8 mouse cellular contexts compared by ENCODE assay signal in the genomic region with DNA sequence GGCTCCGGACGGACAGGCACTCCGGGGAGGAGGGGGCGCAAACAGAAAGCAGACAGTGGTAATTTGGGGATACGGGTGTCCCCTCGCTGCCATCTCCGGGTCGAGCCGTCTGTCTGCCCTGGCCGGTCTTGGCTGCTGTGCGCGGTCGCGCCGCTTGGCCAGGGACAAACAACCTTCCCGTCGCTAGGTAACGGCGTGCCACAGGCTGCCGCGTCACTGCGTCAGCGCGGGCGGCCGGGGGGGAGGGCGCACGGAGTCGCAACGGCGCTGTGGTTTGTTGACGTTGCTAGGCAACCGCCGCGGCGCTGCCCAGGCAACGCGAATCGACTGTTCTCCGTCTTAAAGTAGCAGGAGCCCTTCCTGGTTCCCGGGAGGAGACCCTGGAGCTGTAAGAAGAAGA. TPM values are rescaled to one million over a fixed set of nuclear protein-coding genes. Genes with fewer than 3 reads are reported as not detected.
DNase-seq lines count a peak whose midpoint lies in the region; ATAC-seq and TF ChIP-seq lines count a peak whose summit lies in the region.

No protein-coding gene starts in this region.

- DNase-seq in brain, adult 2 months (ENCODE audit: low read depth, low spot score) = peak; percentile 98
- peak; percentile 98 for DNase-seq in heart, embryonic 10.5 days (ENCODE audit: low spot score)
- peak; percentile 89 for DNase-seq in liver
- peak; percentile 90 to 95 for DNase-seq in monocyte, adult 2 months (ENCODE audit: low read depth in 1 of 2, low spot score in 2 of 2)
- DNase-seq in spleen, postnatal 14 days (ENCODE audit: low spot score in 2 of 2) = peak; percentile 69 to 85

- H3K79me3 ChIP-seq in C2C12 (ENCODE audit: low read depth) = no peaks in the 10 kb centered on the region

- no peaks in the 10 kb centered on the region for H3K79me2 ChIP-seq in C2C12 (ENCODE audit: control insufficient read depth, insufficient read depth)

- H3K27ac ChIP-seq in embryonic fibroblast, embryonic 13.5 days (ENCODE audit: insufficient read depth, low read length) = no peak overlapping the region
- H3K27ac ChIP-seq in heart, embryonic 10.5 days = peak overlapping the region; percentile 83
- no peak overlapping the region for H3K27ac ChIP-seq in kidney, embryonic 14.5 days (ENCODE audit: low read depth, low read length)

- no peaks in the 10 kb centered on the region for H3K27me3 ChIP-seq in C2C12 (ENCODE audit: control insufficient read depth, insufficient read depth, insufficient read length)
- H3K27me3 ChIP-seq in heart, embryonic 10.5 days (ENCODE audit: insufficient read depth, poor library complexity, severe bottlenecking) = peaks cover 36% of the 10 kb centered on the region
- peaks cover 10% of the 10 kb centered on the region; the same call in 1 of the 2 replicates for H3K27me3 ChIP-seq in kidney, embryonic 14.5 days (ENCODE audit: control insufficient read depth, insufficient read depth, low read length)

- ATAC-seq in kidney, embryonic 14.5 days (ENCODE audit: low FRiP score, low TSS enrichment) = peak; percentile 94

- no peak for TF ChIP-seq POLR2A in embryonic fibroblast, embryonic 13.5 days (IDR thresholded peaks at IDR 0.05; ENCODE audit: low read depth, low read length)

- peak overlapping the region; percentile 56 for H3K9ac ChIP-seq in kidney, embryonic 14.5 days (ENCODE audit: low read depth, low read length)

- no peak for TF ChIP-seq CTCF in C2C12 (IDR thresholded peaks at IDR 0.05; ENCODE audit: control insufficient read depth, insufficient read depth, insufficient read length)
- no peak for TF ChIP-seq CTCF in embryonic fibroblast, embryonic 13.5 days (IDR thresholded peaks at IDR 0.05; ENCODE audit: borderline replicate concordance, insufficient read depth, low read length)

- H3ac ChIP-seq in C2C12 (ENCODE audit: control insufficient read depth, insufficient read length, low read depth) = peak overlapping the region; percentile 31

- H3K36me3 ChIP-seq in C2C12 (ENCODE audit: control insufficient read depth, insufficient read depth) = no peaks in the 10 kb centered on the region
- no peaks in the 10 kb centered on the region for H3K36me3 ChIP-seq in heart, embryonic 10.5 days
- H3K36me3 ChIP-seq in kidney, embryonic 14.5 days (ENCODE audit: control insufficient read depth, insufficient read depth, low read length) = no peaks in the 10 kb centered on the region

- peaks cover 10% of the 10 kb centered on the region for H3K4me1 ChIP-seq in embryonic fibroblast, embryonic 13.5 days (ENCODE audit: control insufficient read depth, insufficient read depth, low read length)
- peaks cover 36% of the 10 kb centered on the region for H3K4me1 ChIP-seq in heart, embryonic 10.5 days
- 0 out of 2 replicates have a peak, but pooled peaks cover 4% of the 10 kb centered on the region for H3K4me1 ChIP-seq in kidney, embryonic 14.5 days (ENCODE audit: control insufficient read depth, insufficient read depth, low read length)

- peak overlapping the region; percentile 65 for H3K4me2 ChIP-seq in kidney, embryonic 14.5 days (replicated peaks; ENCODE audit: low read depth, low read length)

- H3K9me3 ChIP-seq in heart, embryonic 10.5 days = no peaks in the 10 kb centered on the region
- no peaks in the 10 kb centered on the region for H3K9me3 ChIP-seq in kidney, embryonic 14.5 days (ENCODE audit: control insufficient read depth, low read length)

- under 1% methylated on average over 41 of the region's 41 CpGs for WGBS in heart, embryonic 10.5 days
- under 1% methylated on average over 40 of the region's 41 CpGs for WGBS in kidney, embryonic 14.5 days

- peak overlapping the region; percentile 21 for H3K4me3 ChIP-seq in C2C12 (ENCODE audit: insufficient read depth, poor library complexity, severe bottlenecking)
- peak overlapping the region; percentile 32 for H3K4me3 ChIP-seq in embryonic fibroblast, embryonic 13.5 days (ENCODE audit: insufficient read depth, low read length)
- H3K4me3 ChIP-seq in heart, embryonic 10.5 days = peak overlapping the region; percentile 60
- H3K4me3 ChIP-seq in kidney, embryonic 14.5 days (ENCODE audit: low read length) = peak overlapping the region; percentile 36

TF ChIP-seq in C2C12, 6 proteins besides CTCF, POLR2A, EP300 and RAD21:
- no peak for TF ChIP-seq MAX (IDR thresholded peaks at IDR 0.05)
- no peak for TF ChIP-seq CEBPB (IDR thresholded peaks at IDR 0.05; ENCODE audit: low read depth)
- no peak for TF ChIP-seq FOSL1 (IDR thresholded peaks at IDR 0.05; ENCODE audit: insufficient read depth, low read length, poor library complexity, severe bottlenecking)
- no peak for TF ChIP-seq USF1 (IDR thresholded peaks at IDR 0.05; ENCODE audit: low read depth)
- TF ChIP-seq MYOD1 (IDR thresholded peaks at IDR 0.05; ENCODE audit: control insufficient read depth, insufficient read length, low read depth) = no peak
- no peak for TF ChIP-seq MYOG (IDR thresholded peaks at IDR 0.05; ENCODE audit: control insufficient read depth, extremely low read depth, insufficient read length)

RNA-seq across cellular contexts. Expression of a gene that starts 10.1 kb away (rescaled TPM):
- polyA plus RNA-seq in C2C12 (2012; fragmentation: generic; extraction: Trizol) = 1.4 TPM
- polyA plus RNA-seq in embryonic fibroblast, embryonic 13.5 days (2011; ENCODE audit: insufficient read length, low read depth, missing spikeins) = 2.1 and 2.7 TPM in 2 replicates
- polyA plus RNA-seq in heart, embryonic 10.5 days (2016; fragmentation: Nextera tagmentation; extraction: Ambion mirVana) = 0.24 and 0.27 TPM in 2 replicates
- polyA plus RNA-seq in kidney, embryonic 14.5 days (2014; fragmentation: Nextera tagmentation; extraction: Ambion mirVana) = 0.14 and 0.20 TPM in 2 replicates

RNA-seq across cellular contexts. Expression of a gene that starts 24.7 kb away (rescaled TPM):
- polyA plus RNA-seq in C2C12 (2012; fragmentation: generic; extraction: Trizol) = 151 TPM
- polyA plus RNA-seq in embryonic fibroblast, embryonic 13.5 days (2011; ENCODE audit: insufficient read length, low read depth, missing spikeins) = 44.9 and 52.2 TPM in 2 replicates
- polyA plus RNA-seq in heart, embryonic 10.5 days (2016; fragmentation: Nextera tagmentation; extraction: Ambion mirVana) = 74.0 and 84.2 TPM in 2 replicates
- 95.2 and 102 TPM in 2 replicates for polyA plus RNA-seq in kidney, embryonic 14.5 days (2014; fragmentation: Nextera tagmentation; extraction: Ambion mirVana)

RNA-seq across cellular contexts. Expression of a gene that starts 37.5 kb away (rescaled TPM):
- 107 TPM for polyA plus RNA-seq in C2C12 (2012; fragmentation: generic; extraction: Trizol)
- polyA plus RNA-seq in embryonic fibroblast, embryonic 13.5 days (2011; ENCODE audit: insufficient read length, low read depth, missing spikeins) = 6.8 and 7.8 TPM in 2 replicates
- 22.4 and 26.0 TPM in 2 replicates for polyA plus RNA-seq in heart, embryonic 10.5 days (2016; fragmentation: Nextera tagmentation; extraction: Ambion mirVana)
- polyA plus RNA-seq in kidney, embryonic 14.5 days (2014; fragmentation: Nextera tagmentation; extraction: Ambion mirVana) = 5.4 and 5.7 TPM in 2 replicates

RNA-seq across cellular contexts. Expression of a gene that starts 39.4 kb away (rescaled TPM):
- polyA plus RNA-seq in C2C12 (2012; fragmentation: generic; extraction: Trizol) = 25.6 TPM
- polyA plus RNA-seq in embryonic fibroblast, embryonic 13.5 days (2011; ENCODE audit: insufficient read length, low read depth, missing spikeins) = 13.3 and 13.4 TPM in 2 replicates
- polyA plus RNA-seq in heart, embryonic 10.5 days (2016; fragmentation: Nextera tagmentation; extraction: Ambion mirVana) = 23.2 and 27.8 TPM in 2 replicates
- polyA plus RNA-seq in kidney, embryonic 14.5 days (2014; fragmentation: Nextera tagmentation; extraction: Ambion mirVana) = 21.9 and 26.8 TPM in 2 replicates

RNA-seq across cellular contexts. Expression of a gene that starts 39.6 kb away (rescaled TPM):
- 21.5 TPM for polyA plus RNA-seq in C2C12 (2012; fragmentation: generic; extraction: Trizol)
- 11.0 and 12.5 TPM in 2 replicates for polyA plus RNA-seq in embryonic fibroblast, embryonic 13.5 days (2011; ENCODE audit: insufficient read length, low read depth, missing spikeins)
- polyA plus RNA-seq in heart, embryonic 10.5 days (2016; fragmentation: Nextera tagmentation; extraction: Ambion mirVana) = 12.0 and 16.2 TPM in 2 replicates
- polyA plus RNA-seq in kidney, embryonic 14.5 days (2014; fragmentation: Nextera tagmentation; extraction: Ambion mirVana) = 5.4 and 7.8 TPM in 2 replicates
